Mouse (Mus musculus) limb, embryonic 13.5 days (tissue): ENCODE data around the gene Ckm. TPM values are rescaled to one million over a fixed set of nuclear protein-coding genes. Genes with fewer than 3 reads are reported as not detected.

Source experiments
- ATAC-seq: fragments of 200-750 bp; cut with Nextera tagmentation; 2 replicates; pipeline ENCODE4 v1.8.0; 2017; ENCODE audit warnings: low read depth, moderate number of reproducible peaks, moderate TSS enrichment; ENCODE audit not compliant: low FRiP score
- H3K27ac ChIP-seq: fragments of 300-500 bp; sonication (generic); 2 replicates; pipeline ENCODE4 v1.5.1; 2015; ENCODE audit warnings: inconsistent platforms, mild to moderate bottlenecking, moderate library complexity
- H3K27me3 ChIP-seq: fragments of 300-500 bp; sonication (generic); 2 replicates; pipeline ENCODE4 v1.6.1; 2015; ENCODE audit warnings: mild to moderate bottlenecking, inconsistent platforms
- H3K36me3 ChIP-seq: fragments of 300-500 bp; sonication (generic); 2 replicates; pipeline ENCODE4 v1.6.1; 2015; ENCODE audit warnings: inconsistent platforms, mild to moderate bottlenecking, moderate library complexity
- H3K4me1 ChIP-seq: fragments of 300-500 bp; sonication (generic); 2 replicates; pipeline ENCODE4 v1.6.1; 2015; ENCODE audit warnings: inconsistent platforms
- H3K4me2 ChIP-seq: fragments of 300-500 bp; sonication (generic); replicated peaks from 2 replicates; pipeline ENCODE4 v1.6.1; 2015; ENCODE audit warnings: inconsistent platforms, mild to moderate bottlenecking, moderate library complexity
- H3K4me3 ChIP-seq: fragments of 300-500 bp; sonication (generic); 2 replicates; pipeline ENCODE4 v1.5.1; 2015; ENCODE audit warnings: moderate library complexity, mild to moderate bottlenecking, inconsistent platforms
- H3K9ac ChIP-seq: fragments of 300-500 bp; sonication (generic); 2 replicates; pipeline ENCODE4 v1.6.1; 2015; ENCODE audit warnings: mild to moderate bottlenecking, inconsistent platforms
- H3K9me3 ChIP-seq: fragments of 300-500 bp; sonication (generic); 2 replicates; pipeline ENCODE4 v1.6.1; 2016; ENCODE audit warnings: inconsistent platforms
- WGBS: fragments of 180-500 bp; shearing (Covaris S2); methylation state at CpG from one replicate; pipeline ENCODE4 v1.1.7; 2015; 5-methylcytosine and 5-hydroxymethylcytosine counted together
- polyA plus RNA-seq: library from polyadenylated mRNA; unstranded; fragments of >200 nt; fragmentation: Nextera tagmentation; extraction: Ambion mirVana; gene quantifications from 2 replicates; pipeline ENCODE4 v1.2.1, GENCODE M21; 2015

The Ckm gene
- polyA plus RNA-seq: 3.2 and 4.7 TPM in 2 replicates

- ATAC-seq: no peak
- Histone ChIP-seq H3K4me3 (peak within 1 kb of the TSS; percentile 65), H3K9me3 (peaks cover 9% of the 10 kb centered on the region; the same call in 1 of the 2 replicates), H3K9ac (peak within 1 kb of the TSS; percentile 71), H3K36me3 (no peaks in the 10 kb centered on the region), H3K27ac (no peak within 1 kb of the TSS), H3K4me2 (peak within 1 kb of the TSS; percentile 98), H3K27me3 (peaks cover 63% of the 10 kb centered on the region), H3K4me1 (peaks cover 18% of the 10 kb centered on the region)
- 51% methylated on average over 7 of the region's 7 CpGs for WGBS
These were observed at the start of gene Ckm for GRCm38 (mm10) chr7:19404476-19404875. Ckm (plus strand) TSS chr7:19404776.

GRCm38 (mm10) chr7:19354991-19355390 lies 49.6 kb upstream of the Ckm start:
- Histone ChIP-seq H3K9me3 (no peaks in the 10 kb centered on the region), H3K4me3 (no peak overlapping the region), H3K9ac (no peak overlapping the region), H3K27ac (no peak overlapping the region), H3K36me3 (peaks cover 74% of the 10 kb centered on the region), H3K4me1 (peaks cover 11% of the 10 kb centered on the region), H3K27me3 (no peaks in the 10 kb centered on the region), H3K4me2 (no peak overlapping the region)
- WGBS: 88% methylated on average over 5 of the region's 5 CpGs
- ATAC-seq: no peak

- Histone ChIP-seq H3K27me3 (no peaks in the 10 kb centered on the region), H3K4me2 (no peak overlapping the region), H3K9ac (no peak overlapping the region), H3K27ac (no peak overlapping the region), H3K4me3 (no peak overlapping the region), H3K36me3 (peaks cover 64% of the 10 kb centered on the region), H3K4me1 (peaks cover 21% of the 10 kb centered on the region), H3K9me3 (no peaks in the 10 kb centered on the region)
- ATAC-seq: no peak
- 65% methylated on average over 10 of the region's 10 CpGs for WGBS
These were observed 48.3 kb upstream of the Ckm start for GRCm38 (mm10) chr7:19356311-19356710.

GRCm38 (mm10) chr7:19357381-19358375 lies 46.9 kb upstream of the Ckm start:
- H3K9me3 ChIP-seq: no peaks in the 10 kb centered on the region
- peak overlapping the region; percentile 74 for H3K9ac ChIP-seq
- ATAC-seq: no peak
- peaks cover 50% of the 10 kb centered on the region for H3K36me3 ChIP-seq
- peak overlapping the region; percentile 97 for H3K4me2 ChIP-seq
- H3K27ac ChIP-seq: no peak overlapping the region
- H3K27me3 ChIP-seq: peaks cover 8% of the 10 kb centered on the region
- H3K4me1 ChIP-seq: peaks cover 35% of the 10 kb centered on the region
- peak overlapping the region; percentile 71 for H3K4me3 ChIP-seq
- WGBS: 90% methylated on average over 25 of the region's 25 CpGs

- Histone ChIP-seq H3K4me3 (peak overlapping the region; percentile 71), H3K9me3 (no peaks in the 10 kb centered on the region), H3K4me2 (peak overlapping the region; percentile 97), H3K4me1 (peaks cover 35% of the 10 kb centered on the region), H3K36me3 (peaks cover 40% of the 10 kb centered on the region), H3K27me3 (peaks cover 10% of the 10 kb centered on the region), H3K27ac (no peak overlapping the region), H3K9ac (peak overlapping the region; percentile 74)
- WGBS: 20% methylated on average over 13 of the region's 13 CpGs
- no peak for ATAC-seq
These were observed 45.9 kb upstream of the Ckm start for GRCm38 (mm10) chr7:19358634-19359033.

- Histone ChIP-seq H3K4me2 (peak within 1 kb of the TSS; percentile 97), H3K27me3 (peaks cover 10% of the 10 kb centered on the region), H3K9ac (peak within 1 kb of the TSS; percentile 74), H3K27ac (peak within 1 kb of the TSS; percentile 52; the same call in 1 of the 2 replicates), H3K4me3 (peak within 1 kb of the TSS; percentile 71), H3K4me1 (peaks cover 35% of the 10 kb centered on the region), H3K9me3 (no peaks in the 10 kb centered on the region), H3K36me3 (peaks cover 34% of the 10 kb centered on the region)
- ATAC-seq: peak; percentile 75
- WGBS: under 1% methylated on average over 31 of the region's 31 CpGs
These were observed 45.2 kb upstream of the Ckm start, which contains the start of the genes Cd3eap and Ppp1r13l for GRCm38 (mm10) chr7:19359299-19359891. Cd3eap (minus strand) TSS chr7:19359483. Ppp1r13l (plus strand) TSS chr7:19359749.

- Histone ChIP-seq H3K9ac (peak overlapping the region; percentile 74), H3K4me3 (peak overlapping the region; percentile 71), H3K4me1 (peaks cover 35% of the 10 kb centered on the region), H3K36me3 (peaks cover 27% of the 10 kb centered on the region), H3K4me2 (peak overlapping the region; percentile 97), H3K27me3 (peaks cover 10% of the 10 kb centered on the region), H3K9me3 (no peaks in the 10 kb centered on the region), H3K27ac (peak overlapping the region; percentile 52; the same call in 1 of the 2 replicates)
- peak; percentile 67 for ATAC-seq
- WGBS: under 1% methylated on average over 45 of the region's 45 CpGs
These were observed 44.5 kb upstream of the Ckm start for GRCm38 (mm10) chr7:19359892-19360641.

- Histone ChIP-seq H3K4me3 (peak overlapping the region; percentile 71), H3K27ac (no peak overlapping the region), H3K9me3 (no peaks in the 10 kb centered on the region), H3K36me3 (peaks cover 20% of the 10 kb centered on the region), H3K4me1 (peaks cover 35% of the 10 kb centered on the region), H3K4me2 (peak overlapping the region; percentile 97), H3K9ac (peak overlapping the region; percentile 65), H3K27me3 (peaks cover 10% of the 10 kb centered on the region)
- under 1% methylated on average over 27 of the region's 27 CpGs for WGBS
- ATAC-seq: peak; percentile 71
These were observed 43.6 kb upstream of the Ckm start for GRCm38 (mm10) chr7:19360944-19361343.

- peaks cover 35% of the 10 kb centered on the region for H3K4me1 ChIP-seq
- 9% methylated on average over 16 of the region's 16 CpGs for WGBS
- H3K36me3 ChIP-seq: peaks cover 14% of the 10 kb centered on the region
- peak overlapping the region; percentile 97 for H3K4me2 ChIP-seq
- H3K27ac ChIP-seq: no peak overlapping the region
- peak overlapping the region; percentile 65 for H3K9ac ChIP-seq
- peaks cover 10% of the 10 kb centered on the region for H3K27me3 ChIP-seq
- no peaks in the 10 kb centered on the region for H3K9me3 ChIP-seq
- H3K4me3 ChIP-seq: peak overlapping the region; percentile 71
- no peak for ATAC-seq
These were observed 42.9 kb upstream of the Ckm start for GRCm38 (mm10) chr7:19361720-19362119.

- Histone ChIP-seq H3K27ac (no peak overlapping the region), H3K4me1 (peaks cover 35% of the 10 kb centered on the region), H3K4me3 (peak overlapping the region; percentile 71), H3K27me3 (peaks cover 10% of the 10 kb centered on the region), H3K9ac (peak overlapping the region; percentile 25; the same call in 1 of the 2 replicates), H3K4me2 (peak overlapping the region; percentile 97), H3K36me3 (peaks cover 9% of the 10 kb centered on the region), H3K9me3 (no peaks in the 10 kb centered on the region)
- ATAC-seq: no peak
- WGBS: 66% methylated on average over 4 of the region's 4 CpGs
These were observed 42.3 kb upstream of the Ckm start for GRCm38 (mm10) chr7:19362276-19362675.

GRCm38 (mm10) chr7:19363881-19364280 lies 40.7 kb upstream of the Ckm start:
- Histone ChIP-seq H3K9ac (no peak overlapping the region), H3K4me1 (peaks cover 24% of the 10 kb centered on the region), H3K27ac (no peak overlapping the region), H3K36me3 (no peaks in the 10 kb centered on the region), H3K4me3 (0 out of 2 replicates have a peak overlapping the region, but pooled peaks have one; percentile 1), H3K9me3 (no peaks in the 10 kb centered on the region), H3K27me3 (peaks cover 16% of the 10 kb centered on the region), H3K4me2 (peak overlapping the region; percentile 9; the same call in 1 of the 2 replicates)
- ATAC-seq: no peak
- WGBS: 8% methylated on average over 18 of the region's 18 CpGs
